ENCODE assay signal across 22 mouse cellular contexts in the genomic region with DNA sequence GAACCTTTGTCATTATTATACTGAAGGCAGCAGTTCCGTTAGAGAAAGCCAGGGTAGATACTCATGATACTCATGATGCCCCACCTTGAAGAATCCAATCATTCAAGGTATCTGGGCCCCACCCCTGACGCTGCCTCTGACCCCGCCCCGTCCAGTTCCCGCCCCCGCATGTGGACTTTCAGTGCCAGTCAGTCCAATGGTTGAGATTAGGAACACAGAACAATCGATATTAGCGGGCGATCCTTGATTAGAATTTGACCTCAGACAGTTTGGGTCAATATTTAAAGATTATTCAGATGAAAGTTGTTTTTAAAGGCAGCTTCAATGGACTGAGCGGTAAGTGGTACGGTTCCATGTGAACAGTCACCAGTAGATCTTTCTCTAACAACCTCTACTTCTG. TPM values are rescaled to one million over a fixed set of nuclear protein-coding genes. Genes with fewer than 3 reads are reported as not detected.
"Had no signal": no experiment of that assay in that cellular context is flagged by ENCODE, and none has a peak within 500 bp of the region (broad histone marks: within the 10 kb centered on the region; RNA-seq: fewer than 3 reads in every experiment).

No protein-coding gene starts in this region.

- H3K27ac ChIP-seq: lung, embryonic 15.5 days; macrophage; midbrain, embryonic 13.5 days; midbrain, embryonic 15.5 days; neural tube, embryonic 13.5 days; neural tube, embryonic 15.5 days had no signal

- H3K4me3 ChIP-seq: lung, embryonic 15.5 days; megakaryocyte, embryonic 14.5 days; midbrain, embryonic 13.5 days; midbrain, embryonic 15.5 days; neural tube, embryonic 13.5 days; neural tube, embryonic 15.5 days had no signal

- H3K4me1 ChIP-seq: lung, embryonic 15.5 days; midbrain, embryonic 13.5 days; midbrain, embryonic 15.5 days; neural tube, embryonic 13.5 days; neural tube, embryonic 15.5 days had no signal

- ATAC-seq: lung, postnatal 0 days; midbrain, embryonic 13.5 days; midbrain, embryonic 15.5 days had no signal

- H3K27me3 ChIP-seq: neural tube, embryonic 15.5 days had no signal

- H3K4me2 ChIP-seq: lung, embryonic 15.5 days; midbrain, embryonic 11.5 days; midbrain, embryonic 13.5 days; midbrain, embryonic 15.5 days; neural tube, embryonic 13.5 days; neural tube, embryonic 15.5 days had no signal

- H3K9me3 ChIP-seq: lung, embryonic 15.5 days; megakaryocyte, embryonic 14.5 days; midbrain, embryonic 13.5 days; midbrain, embryonic 15.5 days; neural tube, embryonic 13.5 days; neural tube, embryonic 15.5 days had no signal

- H3K9ac ChIP-seq: lung, embryonic 15.5 days; midbrain, embryonic 13.5 days; midbrain, embryonic 15.5 days; neural tube, embryonic 13.5 days; neural tube, embryonic 15.5 days had no signal

- DNase-seq: lung, adult 2 months; lung, postnatal 14 days; lung, postnatal 36 days; retina, postnatal 1 day; right cerebral cortex, adult 18-20 months; right cerebral cortex, postnatal 25 days; right cerebral cortex, postnatal 4 days; spleen, adult 18-20 months; thymus, adult 18-20 months; thymus, postnatal 14 days; thymus, postnatal 36 days had no signal

- H3K36me3 ChIP-seq: lung, embryonic 15.5 days; midbrain, embryonic 13.5 days; midbrain, embryonic 15.5 days; neural tube, embryonic 13.5 days; neural tube, embryonic 15.5 days had no signal

RNA-seq across cellular contexts. Expression of gene Avpr1a, which starts 7.5 kb away (rescaled TPM):
- total RNA-seq: megakaryocyte progenitor cell, adult 5-6 weeks; monocyte, adult 5-6 weeks had no signal
- polyA plus RNA-seq: macrophage had no signal
